Mouse (Mus musculus): ENCODE measurements at regions not wholly inside any gene's neighbourhood (a gene's known extent, or its start where the extent isn't known, plus 50 kb on each side); places are given as distances from the start of the nearest gene placed in this dataset.

GRCm38 (mm10) chr4:127454511-127455119 is 96.6 kb upstream of the Gjb5 start:
- H3K36me3 ChIP-seq (ENCODE audit: control insufficient read depth, insufficient read depth, low read length): no peaks in the 10 kb centered on the region
- H3K27ac ChIP-seq (ENCODE audit: insufficient read depth, low read depth, low read length): no peak overlapping the region
- no peak overlapping the region for H3K4me3 ChIP-seq (ENCODE audit: insufficient read depth, low read depth, low read length)
- WGBS: 92% methylated on average over 11 of the region's 11 CpGs
- H3K4me1 ChIP-seq (ENCODE audit: control insufficient read depth, insufficient read depth, low read length): no peaks in the 10 kb centered on the region
- TF ChIP-seq POLR2A (IDR thresholded peaks at IDR 0.05; ENCODE audit: low read depth, low read length) (no peak), CTCF (conservative IDR thresholded peaks at IDR 0.05; ENCODE audit: insufficient read depth, insufficient read length, low read depth, low read length) (no peak)
- no peaks in the 10 kb centered on the region for H3K27me3 ChIP-seq (replicated peaks; ENCODE audit: control insufficient read depth, insufficient read depth, low read length)
- no peak for DNase-seq

GRCm38 (mm10) chr4:127452081-127452480 is 94.1 kb upstream of the Gjb5 start:
- WGBS: 29% methylated on average over 8 of the region's 8 CpGs
- no peak for TF ChIP-seq CTCF (conservative IDR thresholded peaks at IDR 0.05; ENCODE audit: insufficient read depth, insufficient read length, low read depth, low read length)
- TF ChIP-seq POLR2A (IDR thresholded peaks at IDR 0.05; ENCODE audit: low read depth, low read length): no peak
- H3K4me1 ChIP-seq (ENCODE audit: control insufficient read depth, insufficient read depth, low read length): no peaks in the 10 kb centered on the region
- H3K4me3 ChIP-seq (ENCODE audit: insufficient read depth, low read depth, low read length): no peak overlapping the region
- H3K27me3 ChIP-seq (replicated peaks; ENCODE audit: control insufficient read depth, insufficient read depth, low read length): no peaks in the 10 kb centered on the region
- no peaks in the 10 kb centered on the region for H3K36me3 ChIP-seq (ENCODE audit: control insufficient read depth, insufficient read depth, low read length)
- H3K27ac ChIP-seq (ENCODE audit: insufficient read depth, low read depth, low read length): no peak overlapping the region
- no peak for DNase-seq

GRCm38 (mm10) chr4:127445300-127445699 is 87.3 kb upstream of the Gjb5 start:
- WGBS: 75% methylated on average over 3 of the region's 3 CpGs

GRCm38 (mm10) chr4:127444056-127444455 is 86.1 kb upstream of the Gjb5 start:
- Histone ChIP-seq H3K27ac (ENCODE audit: insufficient read depth, low read depth, low read length) (no peak overlapping the region), H3K4me3 (ENCODE audit: insufficient read depth, low read depth, low read length) (no peak overlapping the region), H3K4me1 (ENCODE audit: control insufficient read depth, insufficient read depth, low read length) (no peaks in the 10 kb centered on the region), H3K27me3 (replicated peaks; ENCODE audit: control insufficient read depth, insufficient read depth, low read length) (no peaks in the 10 kb centered on the region), H3K36me3 (ENCODE audit: control insufficient read depth, insufficient read depth, low read length) (no peaks in the 10 kb centered on the region)
- DNase-seq: no peak
- TF ChIP-seq POLR2A (IDR thresholded peaks at IDR 0.05; ENCODE audit: low read depth, low read length) (no peak), CTCF (conservative IDR thresholded peaks at IDR 0.05; ENCODE audit: insufficient read depth, insufficient read length, low read depth, low read length) (no peak)
- WGBS: 75% methylated on average over 1 of the region's 1 CpGs

More at GRCm38 (mm10) chr4:127445300-127445699, 87.3 kb upstream of the Gjb5 start:
- Histone ChIP-seq H3K27me3 (replicated peaks; ENCODE audit: control insufficient read depth, insufficient read depth, low read length) (no peaks in the 10 kb centered on the region), H3K27ac (ENCODE audit: insufficient read depth, low read depth, low read length) (no peak overlapping the region), H3K4me1 (ENCODE audit: control insufficient read depth, insufficient read depth, low read length) (no peaks in the 10 kb centered on the region), H3K4me3 (ENCODE audit: insufficient read depth, low read depth, low read length) (no peak overlapping the region), H3K36me3 (ENCODE audit: control insufficient read depth, insufficient read depth, low read length) (no peaks in the 10 kb centered on the region)
- DNase-seq: no peak
- TF ChIP-seq POLR2A (IDR thresholded peaks at IDR 0.05; ENCODE audit: low read depth, low read length) (no peak), CTCF (conservative IDR thresholded peaks at IDR 0.05; ENCODE audit: insufficient read depth, insufficient read length, low read depth, low read length) (no peak)

- no peaks in the 10 kb centered on the region for H3K36me3 ChIP-seq (ENCODE audit: control insufficient read depth, insufficient read depth, low read length)
- DNase-seq: no peak
- WGBS: 67% methylated on average over 4 of the region's 4 CpGs
- no peaks in the 10 kb centered on the region for H3K27me3 ChIP-seq (replicated peaks; ENCODE audit: control insufficient read depth, insufficient read depth, low read length)
- no peaks in the 10 kb centered on the region for H3K4me1 ChIP-seq (ENCODE audit: control insufficient read depth, insufficient read depth, low read length)
- TF ChIP-seq POLR2A (IDR thresholded peaks at IDR 0.05; ENCODE audit: low read depth, low read length) (no peak), CTCF (conservative IDR thresholded peaks at IDR 0.05; ENCODE audit: insufficient read depth, insufficient read length, low read depth, low read length) (no peak)
- no peak overlapping the region for H3K27ac ChIP-seq (ENCODE audit: insufficient read depth, low read depth, low read length)
- no peak overlapping the region for H3K4me3 ChIP-seq (ENCODE audit: insufficient read depth, low read depth, low read length)
Measured at GRCm38 (mm10) chr4:127442001-127442400, 84.0 kb upstream of the Gjb5 start.

GRCm38 (mm10) chr4:127440602-127441001 is 82.6 kb upstream of the Gjb5 start:
- H3K4me1 ChIP-seq (ENCODE audit: control insufficient read depth, insufficient read depth, low read length): no peaks in the 10 kb centered on the region
- no peak overlapping the region for H3K4me3 ChIP-seq (ENCODE audit: insufficient read depth, low read depth, low read length)
- H3K27me3 ChIP-seq (replicated peaks; ENCODE audit: control insufficient read depth, insufficient read depth, low read length): no peaks in the 10 kb centered on the region
- TF ChIP-seq POLR2A (IDR thresholded peaks at IDR 0.05; ENCODE audit: low read depth, low read length) (no peak), CTCF (conservative IDR thresholded peaks at IDR 0.05; ENCODE audit: insufficient read depth, insufficient read length, low read depth, low read length) (no peak)
- no peak overlapping the region for H3K27ac ChIP-seq (ENCODE audit: insufficient read depth, low read depth, low read length)
- DNase-seq: peak; percentile 10
- 30% methylated on average over 7 of the region's 7 CpGs for WGBS
- H3K36me3 ChIP-seq (ENCODE audit: control insufficient read depth, insufficient read depth, low read length): no peaks in the 10 kb centered on the region

GRCm38 (mm10) chr4:127435076-127435475 is 77.1 kb upstream of the Gjb5 start:
- H3K36me3 ChIP-seq (ENCODE audit: control insufficient read depth, insufficient read depth, low read length): no peaks in the 10 kb centered on the region
- TF ChIP-seq CTCF (conservative IDR thresholded peaks at IDR 0.05; ENCODE audit: insufficient read depth, insufficient read length, low read depth, low read length): peak; percentile 58
- no peak for TF ChIP-seq POLR2A (IDR thresholded peaks at IDR 0.05; ENCODE audit: low read depth, low read length)
- 26% methylated on average over 8 of the region's 8 CpGs for WGBS
- peak; percentile 40 for DNase-seq
- H3K4me3 ChIP-seq (ENCODE audit: insufficient read depth, low read depth, low read length): no peak overlapping the region
- H3K27ac ChIP-seq (ENCODE audit: insufficient read depth, low read depth, low read length): no peak overlapping the region
- H3K27me3 ChIP-seq (replicated peaks; ENCODE audit: control insufficient read depth, insufficient read depth, low read length): no peaks in the 10 kb centered on the region
- H3K4me1 ChIP-seq (ENCODE audit: control insufficient read depth, insufficient read depth, low read length): no peaks in the 10 kb centered on the region

All from kidney, adult 2 months (tissue).